Mouse (Mus musculus): ENCODE data around the gene Cyb5d1. TPM values are rescaled to one million over a fixed set of nuclear protein-coding genes. Genes with fewer than 3 reads are reported as not detected.

The Cyb5d1 gene
- polyA plus RNA-seq, 1 experiment from 2014 or later = 15.0 TPM

- Histone ChIP-seq H3K4me2 (replicated peaks; ENCODE audit: low read depth, low read length) (no peak overlapping the region), H3K27ac (ENCODE audit: low read length) (no peak overlapping the region), H3K27me3 (ENCODE audit: control insufficient read depth, insufficient read depth, low read length) (no peaks in the 10 kb centered on the region), H3K9me3 (ENCODE audit: control insufficient read depth, low read depth, low read length) (no peaks in the 10 kb centered on the region), H3K36me3 (ENCODE audit: control insufficient read depth, insufficient read depth, low read length) (peaks cover 72% of the 10 kb centered on the region), H3K9ac (replicated peaks; ENCODE audit: low read depth, low read length) (no peak overlapping the region), H3K4me3 (ENCODE audit: low read depth, low read length) (no peak overlapping the region), H3K4me1 (ENCODE audit: control insufficient read depth, insufficient read depth, low read length) (peaks cover 29% of the 10 kb centered on the region; the same call in 1 of the 2 replicates)
- no peak for ATAC-seq (ENCODE audit: insufficient number of reproducible peaks, insufficient read depth, low FRiP score, low read depth)
- WGBS = 87% methylated on average over 12 of the region's 12 CpGs
Observed at GRCm38 (mm10) chr11:69401987-69402386, 6.6 kb upstream of the Cyb5d1 start.

- 18% methylated on average over 22 of the region's 22 CpGs for WGBS
- Histone ChIP-seq H3K4me3 (ENCODE audit: low read depth, low read length) (no peak overlapping the region), H3K4me1 (ENCODE audit: control insufficient read depth, insufficient read depth, low read length) (peaks cover 35% of the 10 kb centered on the region; the same call in 1 of the 2 replicates), H3K36me3 (ENCODE audit: control insufficient read depth, insufficient read depth, low read length) (peaks cover 64% of the 10 kb centered on the region), H3K9ac (replicated peaks; ENCODE audit: low read depth, low read length) (no peak overlapping the region), H3K4me2 (replicated peaks; ENCODE audit: low read depth, low read length) (no peak overlapping the region), H3K9me3 (ENCODE audit: control insufficient read depth, low read depth, low read length) (no peaks in the 10 kb centered on the region), H3K27ac (ENCODE audit: low read length) (no peak overlapping the region), H3K27me3 (ENCODE audit: control insufficient read depth, insufficient read depth, low read length) (no peaks in the 10 kb centered on the region)
- ATAC-seq (ENCODE audit: insufficient number of reproducible peaks, insufficient read depth, low FRiP score, low read depth) = peak; percentile 72
Observed at GRCm38 (mm10) chr11:69401210-69401637, 5.8 kb upstream of the Cyb5d1 start.

GRCm38 (mm10) chr11:69400083-69400850 is 4.8 kb upstream of the Cyb5d1 start:
- Histone ChIP-seq H3K4me2 (replicated peaks; ENCODE audit: low read depth, low read length) (no peak overlapping the region), H3K9me3 (ENCODE audit: control insufficient read depth, low read depth, low read length) (no peaks in the 10 kb centered on the region), H3K9ac (replicated peaks; ENCODE audit: low read depth, low read length) (no peak overlapping the region), H3K4me3 (ENCODE audit: low read depth, low read length) (no peak overlapping the region), H3K27me3 (ENCODE audit: control insufficient read depth, insufficient read depth, low read length) (no peaks in the 10 kb centered on the region), H3K4me1 (ENCODE audit: control insufficient read depth, insufficient read depth, low read length) (peaks cover 35% of the 10 kb centered on the region; the same call in 1 of the 2 replicates), H3K36me3 (ENCODE audit: control insufficient read depth, insufficient read depth, low read length) (peaks cover 55% of the 10 kb centered on the region), H3K27ac (ENCODE audit: low read length) (no peak overlapping the region)
- 78% methylated on average over 25 of the region's 25 CpGs for WGBS
- no peak for ATAC-seq (ENCODE audit: insufficient number of reproducible peaks, insufficient read depth, low FRiP score, low read depth)

GRCm38 (mm10) chr11:69399201-69400082 is 4.0 kb upstream of the Cyb5d1 start:
- no peak for ATAC-seq (ENCODE audit: insufficient number of reproducible peaks, insufficient read depth, low FRiP score, low read depth)
- peaks cover 35% of the 10 kb centered on the region; the same call in 1 of the 2 replicates for H3K4me1 ChIP-seq (ENCODE audit: control insufficient read depth, insufficient read depth, low read length)
- peak overlapping the region; percentile 76; the same call in 1 of the 2 replicates for H3K4me2 ChIP-seq (replicated peaks; ENCODE audit: low read depth, low read length)
- peaks cover 47% of the 10 kb centered on the region for H3K36me3 ChIP-seq (ENCODE audit: control insufficient read depth, insufficient read depth, low read length)
- 27% methylated on average over 66 of the region's 66 CpGs for WGBS
- H3K4me3 ChIP-seq (ENCODE audit: low read depth, low read length) = no peak overlapping the region
- peak overlapping the region; percentile 25; the same call in 1 of the 2 replicates for H3K9ac ChIP-seq (replicated peaks; ENCODE audit: low read depth, low read length)
- no peaks in the 10 kb centered on the region for H3K27me3 ChIP-seq (ENCODE audit: control insufficient read depth, insufficient read depth, low read length)
- H3K9me3 ChIP-seq (ENCODE audit: control insufficient read depth, low read depth, low read length) = no peaks in the 10 kb centered on the region
- no peak overlapping the region for H3K27ac ChIP-seq (ENCODE audit: low read length)

DNA sequence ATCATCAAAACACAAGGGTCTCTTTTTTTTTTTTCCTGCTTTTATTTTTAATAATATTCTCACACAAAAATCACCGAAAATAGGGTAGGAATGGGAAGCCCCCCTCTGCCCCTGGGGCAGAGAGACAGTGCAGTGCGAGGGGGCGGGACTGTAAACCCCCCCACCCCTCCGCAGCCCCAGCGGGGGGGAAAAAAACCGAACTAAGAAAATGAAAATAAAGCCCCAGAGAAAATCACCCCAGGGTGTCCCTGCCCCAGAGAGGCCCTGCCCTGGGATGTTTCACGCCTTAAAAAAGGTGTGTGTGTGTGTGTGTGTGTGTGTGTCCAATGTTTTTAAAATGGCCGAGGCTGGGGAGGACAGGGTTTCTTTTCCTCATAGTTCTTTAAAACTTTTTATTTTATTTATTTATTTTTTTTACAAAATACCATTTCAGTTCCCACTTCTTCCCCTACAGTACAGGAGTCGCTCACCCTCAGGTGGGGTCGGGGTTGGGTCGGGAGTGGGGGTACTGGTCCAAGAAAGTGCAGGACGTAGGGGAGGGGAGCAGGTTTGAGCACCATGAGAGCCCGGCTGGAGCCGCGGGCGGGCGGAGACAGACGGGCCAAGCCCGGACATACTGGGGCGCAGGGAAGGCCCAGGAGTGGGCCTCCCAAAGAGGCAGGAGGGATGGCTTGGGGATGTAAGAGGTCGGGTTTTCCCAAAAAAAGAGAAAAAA is 3.2 kb upstream of the Cyb5d1 start:
- Histone ChIP-seq H3K4me1 (ENCODE audit: control insufficient read depth, insufficient read depth, low read length) (peaks cover 38% of the 10 kb centered on the region; the same call in 1 of the 2 replicates), H3K4me3 (ENCODE audit: low read depth, low read length) (0 out of 2 replicates have a peak overlapping the region, but pooled peaks have one; percentile 61), H3K9me3 (ENCODE audit: control insufficient read depth, low read depth, low read length) (no peaks in the 10 kb centered on the region), H3K9ac (replicated peaks; ENCODE audit: low read depth, low read length) (peak overlapping the region; percentile 25; the same call in 1 of the 2 replicates), H3K4me2 (replicated peaks; ENCODE audit: low read depth, low read length) (peak overlapping the region; percentile 76), H3K27me3 (ENCODE audit: control insufficient read depth, insufficient read depth, low read length) (no peaks in the 10 kb centered on the region), H3K36me3 (ENCODE audit: control insufficient read depth, insufficient read depth, low read length) (peaks cover 39% of the 10 kb centered on the region), H3K27ac (ENCODE audit: low read length) (no peak overlapping the region; the same call in 1 of the 2 replicates)
- WGBS = 29% methylated on average over 21 of the region's 21 CpGs
- no peak for ATAC-seq (ENCODE audit: insufficient number of reproducible peaks, insufficient read depth, low FRiP score, low read depth)

DNA sequence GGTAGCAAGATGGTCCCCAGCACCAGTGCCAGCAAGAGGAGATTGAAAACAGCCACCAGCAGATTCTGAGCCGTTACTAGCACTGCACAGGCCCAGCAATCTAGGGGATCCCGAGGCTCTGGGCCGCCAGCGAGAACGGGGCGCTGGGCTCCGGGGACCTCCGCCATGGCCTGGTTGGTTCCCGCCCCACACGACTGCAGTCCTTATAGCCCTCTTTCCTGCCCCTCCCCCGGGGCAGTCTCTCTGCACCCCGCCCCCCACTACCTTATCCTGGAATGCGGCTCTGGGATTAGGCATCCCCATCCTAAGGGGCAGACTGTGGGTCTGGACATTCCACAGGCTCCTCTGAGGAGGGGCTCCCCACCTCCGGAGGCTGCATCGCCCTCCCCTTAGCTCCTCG is 2.6 kb upstream of the Cyb5d1 start, which contains the start of gene Tmem88:
Tmem88 (minus strand) TSS at position 176 of the 400 bp plus-strand sequence.
- peaks cover 33% of the 10 kb centered on the region for H3K36me3 ChIP-seq (ENCODE audit: control insufficient read depth, insufficient read depth, low read length)
- H3K4me2 ChIP-seq (replicated peaks; ENCODE audit: low read depth, low read length) = peak within 1 kb of the TSS; percentile 76
- H3K4me3 ChIP-seq (ENCODE audit: low read depth, low read length) = peak within 1 kb of the TSS; percentile 61
- no peak for ATAC-seq (ENCODE audit: insufficient number of reproducible peaks, insufficient read depth, low FRiP score, low read depth)
- H3K27me3 ChIP-seq (ENCODE audit: control insufficient read depth, insufficient read depth, low read length) = no peaks in the 10 kb centered on the region
- H3K4me1 ChIP-seq (ENCODE audit: control insufficient read depth, insufficient read depth, low read length) = peaks cover 38% of the 10 kb centered on the region; the same call in 1 of the 2 replicates
- H3K27ac ChIP-seq (ENCODE audit: low read length) = peak within 1 kb of the TSS; percentile 90
- no peaks in the 10 kb centered on the region for H3K9me3 ChIP-seq (ENCODE audit: control insufficient read depth, low read depth, low read length)
- H3K9ac ChIP-seq (replicated peaks; ENCODE audit: low read depth, low read length) = peak within 1 kb of the TSS; percentile 25
- WGBS = 7% methylated on average over 16 of the region's 16 CpGs

DNA sequence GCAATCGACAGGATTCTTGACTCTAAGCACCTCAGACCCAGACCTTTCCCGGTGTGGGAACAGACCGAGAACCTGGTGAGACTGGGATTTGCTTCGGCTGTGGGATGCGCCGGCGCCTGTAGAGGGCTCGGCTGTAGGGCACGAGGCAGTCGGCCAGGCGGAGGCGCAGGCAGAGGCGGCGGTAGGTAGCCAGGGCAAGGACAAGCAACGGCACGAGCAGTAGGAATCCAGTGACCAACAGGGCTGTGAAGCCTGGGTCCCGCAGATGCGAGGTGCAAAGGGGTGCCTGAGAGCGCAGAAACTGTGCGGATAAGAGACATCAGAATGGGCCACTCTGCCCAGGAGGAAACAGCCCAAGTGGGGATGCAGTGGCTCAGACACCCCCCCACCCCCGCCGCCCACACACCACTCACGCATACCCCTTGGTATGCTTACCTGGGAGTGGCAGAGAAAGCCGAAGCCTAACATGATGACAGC is 2.2 kb upstream of the Cyb5d1 start:
- H3K36me3 ChIP-seq (ENCODE audit: control insufficient read depth, insufficient read depth, low read length) = peaks cover 29% of the 10 kb centered on the region
- peaks cover 38% of the 10 kb centered on the region; the same call in 1 of the 2 replicates for H3K4me1 ChIP-seq (ENCODE audit: control insufficient read depth, insufficient read depth, low read length)
- H3K27me3 ChIP-seq (ENCODE audit: control insufficient read depth, insufficient read depth, low read length) = no peaks in the 10 kb centered on the region
- 14% methylated on average over 24 of the region's 24 CpGs for WGBS
- no peak for ATAC-seq (ENCODE audit: insufficient number of reproducible peaks, insufficient read depth, low FRiP score, low read depth)
- H3K27ac ChIP-seq (ENCODE audit: low read length) = peak overlapping the region; percentile 90
- no peaks in the 10 kb centered on the region for H3K9me3 ChIP-seq (ENCODE audit: control insufficient read depth, low read depth, low read length)
- H3K4me2 ChIP-seq (replicated peaks; ENCODE audit: low read depth, low read length) = peak overlapping the region; percentile 76
- H3K4me3 ChIP-seq (ENCODE audit: low read depth, low read length) = peak overlapping the region; percentile 61
- peak overlapping the region; percentile 25; the same call in 1 of the 2 replicates for H3K9ac ChIP-seq (replicated peaks; ENCODE audit: low read depth, low read length)
